Mouse (Mus musculus): ENCODE data around the gene Fam219a. TPM values are rescaled to one million over a fixed set of nuclear protein-coding genes. Genes with fewer than 3 reads are reported as not detected.

Fam219a gene
- polyA plus RNA-seq, 1 experiment from 2014 or later, result 13.7 TPM

- H3K27ac ChIP-seq (ENCODE audit: low read length), result no peak overlapping the region
- peaks cover 31% of the 10 kb centered on the region for H3K27me3 ChIP-seq (replicated peaks; ENCODE audit: control insufficient read depth, insufficient read depth, low read length)
- no peak overlapping the region for H3K4me2 ChIP-seq (ENCODE audit: low read length)
- no peak for ATAC-seq
- H3K9me3 ChIP-seq (ENCODE audit: control insufficient read depth, low read length), result no peaks in the 10 kb centered on the region
- 85% methylated on average over 4 of the region's 4 CpGs for WGBS
- H3K4me1 ChIP-seq (replicated peaks; ENCODE audit: control insufficient read depth, insufficient read depth, low read length), result peaks cover 30% of the 10 kb centered on the region
- no peak overlapping the region for H3K9ac ChIP-seq (replicated peaks; ENCODE audit: low read depth, low read length)
- H3K4me3 ChIP-seq (replicated peaks; ENCODE audit: low read length), result no peak overlapping the region
- no peaks in the 10 kb centered on the region for H3K36me3 ChIP-seq (ENCODE audit: control insufficient read depth, insufficient read depth)
These were observed 74.3 kb downstream of the Fam219a start for GRCm38 (mm10) chr4:41495076-41495475.

GRCm38 (mm10) chr4:41494378-41494777 lies 75.0 kb downstream of the Fam219a start:
- Histone ChIP-seq H3K9ac (replicated peaks; ENCODE audit: low read depth, low read length) (no peak overlapping the region), H3K4me3 (replicated peaks; ENCODE audit: low read length) (no peak overlapping the region), H3K4me1 (replicated peaks; ENCODE audit: control insufficient read depth, insufficient read depth, low read length) (peaks cover 30% of the 10 kb centered on the region), H3K27me3 (replicated peaks; ENCODE audit: control insufficient read depth, insufficient read depth, low read length) (peaks cover 24% of the 10 kb centered on the region), H3K27ac (ENCODE audit: low read length) (no peak overlapping the region), H3K36me3 (ENCODE audit: control insufficient read depth, insufficient read depth) (no peaks in the 10 kb centered on the region), H3K9me3 (ENCODE audit: control insufficient read depth, low read length) (no peaks in the 10 kb centered on the region), H3K4me2 (ENCODE audit: low read length) (no peak overlapping the region)
- 54% methylated on average over 3 of the region's 3 CpGs for WGBS
- ATAC-seq, result no peak

GRCm38 (mm10) chr4:41493464-41494116 lies 75.7 kb downstream of the Fam219a start:
- peaks cover 23% of the 10 kb centered on the region for H3K4me1 ChIP-seq (replicated peaks; ENCODE audit: control insufficient read depth, insufficient read depth, low read length)
- H3K4me3 ChIP-seq (replicated peaks; ENCODE audit: low read length), result no peak overlapping the region
- H3K9me3 ChIP-seq (ENCODE audit: control insufficient read depth, low read length), result no peaks in the 10 kb centered on the region
- H3K27ac ChIP-seq (ENCODE audit: low read length), result no peak overlapping the region
- 80% methylated on average over 3 of the region's 3 CpGs for WGBS
- no peak for ATAC-seq
- peaks cover 18% of the 10 kb centered on the region for H3K27me3 ChIP-seq (replicated peaks; ENCODE audit: control insufficient read depth, insufficient read depth, low read length)
- H3K9ac ChIP-seq (replicated peaks; ENCODE audit: low read depth, low read length), result no peak overlapping the region
- no peak overlapping the region for H3K4me2 ChIP-seq (ENCODE audit: low read length)
- no peaks in the 10 kb centered on the region for H3K36me3 ChIP-seq (ENCODE audit: control insufficient read depth, insufficient read depth)

- WGBS, result 81% methylated on average over 7 of the region's 7 CpGs
- Histone ChIP-seq H3K27me3 (replicated peaks; ENCODE audit: control insufficient read depth, insufficient read depth, low read length) (peaks cover 11% of the 10 kb centered on the region), H3K27ac (ENCODE audit: low read length) (no peak overlapping the region), H3K4me2 (ENCODE audit: low read length) (no peak overlapping the region), H3K4me3 (replicated peaks; ENCODE audit: low read length) (no peak overlapping the region), H3K9me3 (ENCODE audit: control insufficient read depth, low read length) (no peaks in the 10 kb centered on the region), H3K36me3 (ENCODE audit: control insufficient read depth, insufficient read depth) (no peaks in the 10 kb centered on the region), H3K9ac (replicated peaks; ENCODE audit: low read depth, low read length) (no peak overlapping the region), H3K4me1 (replicated peaks; ENCODE audit: control insufficient read depth, insufficient read depth, low read length) (peaks cover 17% of the 10 kb centered on the region)
- ATAC-seq, result no peak
These were observed 76.4 kb downstream of the Fam219a start for GRCm38 (mm10) chr4:41492951-41493350.

GRCm38 (mm10) chr4:41481601-41482017 lies 87.7 kb downstream of the Fam219a start:
- H3K4me2 ChIP-seq (ENCODE audit: low read length), result no peak overlapping the region
- H3K27me3 ChIP-seq (replicated peaks; ENCODE audit: control insufficient read depth, insufficient read depth, low read length), result no peaks in the 10 kb centered on the region
- peaks cover 5% of the 10 kb centered on the region; the same call in 1 of the 2 replicates for H3K36me3 ChIP-seq (ENCODE audit: control insufficient read depth, insufficient read depth)
- ATAC-seq, result no peak
- no peak overlapping the region for H3K27ac ChIP-seq (ENCODE audit: low read length)
- H3K9me3 ChIP-seq (ENCODE audit: control insufficient read depth, low read length), result no peaks in the 10 kb centered on the region
- H3K4me3 ChIP-seq (replicated peaks; ENCODE audit: low read length), result no peak overlapping the region
- 0 out of 2 replicates have a peak, but pooled peaks cover 2% of the 10 kb centered on the region for H3K4me1 ChIP-seq (replicated peaks; ENCODE audit: control insufficient read depth, insufficient read depth, low read length)
- H3K9ac ChIP-seq (replicated peaks; ENCODE audit: low read depth, low read length), result no peak overlapping the region
- 42% methylated on average over 6 of the region's 6 CpGs for WGBS

- 0 out of 2 replicates have a peak, but pooled peaks cover 2% of the 10 kb centered on the region for H3K4me1 ChIP-seq (replicated peaks; ENCODE audit: control insufficient read depth, insufficient read depth, low read length)
- no peak overlapping the region for H3K4me2 ChIP-seq (ENCODE audit: low read length)
- WGBS, result 84% methylated on average over 8 of the region's 8 CpGs
- no peaks in the 10 kb centered on the region for H3K27me3 ChIP-seq (replicated peaks; ENCODE audit: control insufficient read depth, insufficient read depth, low read length)
- no peak for ATAC-seq
- peaks cover 5% of the 10 kb centered on the region; the same call in 1 of the 2 replicates for H3K36me3 ChIP-seq (ENCODE audit: control insufficient read depth, insufficient read depth)
- no peaks in the 10 kb centered on the region for H3K9me3 ChIP-seq (ENCODE audit: control insufficient read depth, low read length)
- H3K27ac ChIP-seq (ENCODE audit: low read length), result no peak overlapping the region
- no peak overlapping the region for H3K9ac ChIP-seq (replicated peaks; ENCODE audit: low read depth, low read length)
- H3K4me3 ChIP-seq (replicated peaks; ENCODE audit: low read length), result no peak overlapping the region
These were observed 89.1 kb downstream of the Fam219a start for GRCm38 (mm10) chr4:41480254-41480653.

- Histone ChIP-seq H3K4me2 (ENCODE audit: low read length) (no peak overlapping the region), H3K27me3 (replicated peaks; ENCODE audit: control insufficient read depth, insufficient read depth, low read length) (no peaks in the 10 kb centered on the region), H3K36me3 (ENCODE audit: control insufficient read depth, insufficient read depth) (peaks cover 5% of the 10 kb centered on the region; the same call in 1 of the 2 replicates), H3K4me3 (replicated peaks; ENCODE audit: low read length) (no peak overlapping the region), H3K27ac (ENCODE audit: low read length) (no peak overlapping the region), H3K9ac (replicated peaks; ENCODE audit: low read depth, low read length) (no peak overlapping the region), H3K4me1 (replicated peaks; ENCODE audit: control insufficient read depth, insufficient read depth, low read length) (0 out of 2 replicates have a peak, but pooled peaks cover 2% of the 10 kb centered on the region), H3K9me3 (ENCODE audit: control insufficient read depth, low read length) (no peaks in the 10 kb centered on the region)
- 59% methylated on average over 1 of the region's 1 CpGs for WGBS
- no peak for ATAC-seq
These were observed 89.9 kb downstream of the Fam219a start for GRCm38 (mm10) chr4:41479456-41479804.

- H3K4me2 ChIP-seq (ENCODE audit: low read length), result no peak overlapping the region
- H3K27ac ChIP-seq (ENCODE audit: low read length), result no peak overlapping the region
- H3K9me3 ChIP-seq (ENCODE audit: control insufficient read depth, low read length), result no peaks in the 10 kb centered on the region
- H3K9ac ChIP-seq (replicated peaks; ENCODE audit: low read depth, low read length), result no peak overlapping the region
- no peak overlapping the region for H3K4me3 ChIP-seq (replicated peaks; ENCODE audit: low read length)
- H3K36me3 ChIP-seq (ENCODE audit: control insufficient read depth, insufficient read depth), result peaks cover 5% of the 10 kb centered on the region; the same call in 1 of the 2 replicates
- no peaks in the 10 kb centered on the region for H3K27me3 ChIP-seq (replicated peaks; ENCODE audit: control insufficient read depth, insufficient read depth, low read length)
- ATAC-seq, result no peak
- 59% methylated on average over 4 of the region's 4 CpGs for WGBS
- 0 out of 2 replicates have a peak, but pooled peaks cover 2% of the 10 kb centered on the region for H3K4me1 ChIP-seq (replicated peaks; ENCODE audit: control insufficient read depth, insufficient read depth, low read length)
These were observed 90.4 kb downstream of the Fam219a start for GRCm38 (mm10) chr4:41478751-41479455.

GRCm38 (mm10) chr4:41477648-41478160 lies 91.6 kb downstream of the Fam219a start:
- Histone ChIP-seq H3K36me3 (ENCODE audit: control insufficient read depth, insufficient read depth) (peaks cover 5% of the 10 kb centered on the region; the same call in 1 of the 2 replicates), H3K9me3 (ENCODE audit: control insufficient read depth, low read length) (no peaks in the 10 kb centered on the region), H3K4me1 (replicated peaks; ENCODE audit: control insufficient read depth, insufficient read depth, low read length) (0 out of 2 replicates have a peak, but pooled peaks cover 2% of the 10 kb centered on the region), H3K4me3 (replicated peaks; ENCODE audit: low read length) (no peak overlapping the region), H3K27ac (ENCODE audit: low read length) (no peak overlapping the region), H3K9ac (replicated peaks; ENCODE audit: low read depth, low read length) (no peak overlapping the region), H3K4me2 (ENCODE audit: low read length) (no peak overlapping the region), H3K27me3 (replicated peaks; ENCODE audit: control insufficient read depth, insufficient read depth, low read length) (no peaks in the 10 kb centered on the region)
- WGBS, result 91% methylated on average over 9 of the region's 9 CpGs
- no peak for ATAC-seq
